Mouse (Mus musculus) embryonic facial prominence, embryonic 12.5 days (tissue): Measurements from ENCODE around the gene Tmprss6. TPM values are rescaled to one million over a fixed set of nuclear protein-coding genes. Genes with fewer than 3 reads are reported as not detected.
A peak's percentile ranks its signal among the peaks of the same experiment; 100 is the strongest.

ENCODE experiments used
- ATAC-seq: fragments of 200-750 bp; cut with Nextera tagmentation; 2 replicates; pipeline ENCODE4 v1.8.0; 2017; ENCODE audit not compliant: insufficient number of reproducible peaks, insufficient read depth, low FRiP score, low TSS enrichment
- H3K27ac ChIP-seq: fragments of 300-500 bp; sonication (generic); 2 replicates; pipeline ENCODE4 v1.5.1; 2016; ENCODE audit warnings: mild to moderate bottlenecking
- H3K27me3 ChIP-seq: fragments of 300-500 bp; sonication (generic); 2 replicates; pipeline ENCODE4 v1.6.1; 2016; ENCODE audit warnings: mild to moderate bottlenecking, moderate library complexity
- H3K36me3 ChIP-seq: fragments of 300-500 bp; sonication (generic); 2 replicates; pipeline ENCODE4 v1.6.1; 2016; ENCODE audit warnings: mild to moderate bottlenecking
- H3K4me1 ChIP-seq: fragments of 300-500 bp; sonication (generic); 2 replicates; pipeline ENCODE4 v1.6.1; 2016
- H3K4me2 ChIP-seq: fragments of 300-500 bp; sonication (generic); replicated peaks from 2 replicates; pipeline ENCODE4 v1.6.1; 2016; ENCODE audit warnings: mild to moderate bottlenecking, moderate library complexity
- H3K4me3 ChIP-seq: fragments of 300-500 bp; sonication (generic); 2 replicates; pipeline ENCODE4 v1.5.1; 2016; ENCODE audit warnings: mild to moderate bottlenecking
- H3K9ac ChIP-seq: fragments of 300-500 bp; sonication (generic); 2 replicates; pipeline ENCODE4 v1.6.1; 2016; ENCODE audit warnings: mild to moderate bottlenecking, moderate library complexity
- H3K9me3 ChIP-seq: fragments of 300-500 bp; sonication (generic); 2 replicates; pipeline ENCODE4 v1.6.1; 2016; ENCODE audit warnings: mild to moderate bottlenecking, moderate library complexity
- WGBS: fragments of 180-500 bp; shearing (Covaris S2); methylation state at CpG from one replicate; pipeline ENCODE4 v1.1.7; 2016; 5-methylcytosine and 5-hydroxymethylcytosine counted together
- polyA plus RNA-seq: library from polyadenylated mRNA; unstranded; fragments of >200 nt; fragmentation: Nextera tagmentation; extraction: Ambion mirVana; gene quantifications from 2 replicates; pipeline ENCODE4 v1.2.1, GENCODE M21; 2016

Gene Tmprss6
- 0.66 and 1.4 TPM in 2 replicates for polyA plus RNA-seq

DNA sequence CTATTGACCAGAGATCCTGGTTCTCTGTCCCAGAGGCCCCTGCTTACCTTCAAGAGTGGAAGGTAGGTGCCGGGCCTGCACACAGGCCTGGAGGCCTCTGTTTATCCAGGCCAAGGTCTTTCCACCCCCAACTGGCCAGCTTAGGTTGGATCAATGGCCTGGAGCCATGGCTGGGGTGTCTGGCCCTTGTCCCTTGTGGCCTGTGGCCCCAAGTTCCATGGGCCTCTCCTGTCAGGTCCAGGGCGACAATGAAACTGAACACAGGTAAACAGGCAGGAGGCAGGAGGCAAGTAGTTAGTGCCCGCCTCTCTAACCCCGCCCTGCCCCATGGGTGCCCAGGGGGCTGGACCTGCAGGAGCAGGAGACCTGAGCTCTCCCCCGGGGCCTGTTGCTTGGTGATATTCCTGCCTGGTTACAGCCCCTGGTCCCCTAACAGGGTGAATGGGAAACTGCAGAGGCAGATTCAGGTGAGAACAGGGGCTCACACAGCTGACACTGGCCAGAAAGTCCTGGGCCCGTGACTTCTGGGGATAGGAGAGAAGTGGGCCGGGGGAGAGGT is at the start of gene Tmprss6:
Tmprss6 (minus strand) TSS at position 256 of the 559 bp plus-strand sequence.
- Histone ChIP-seq H3K4me2 (no peak within 1 kb of the TSS), H3K4me1 (0 out of 2 replicates have a peak, but pooled peaks cover 2% of the 10 kb centered on the region), H3K27me3 (no peaks in the 10 kb centered on the region), H3K9me3 (no peaks in the 10 kb centered on the region), H3K27ac (no peak within 1 kb of the TSS), H3K36me3 (no peaks in the 10 kb centered on the region), H3K9ac (no peak within 1 kb of the TSS), H3K4me3 (no peak within 1 kb of the TSS)
- 73% methylated on average over 7 of the region's 7 CpGs for WGBS
- ATAC-seq, result no peak

DNA sequence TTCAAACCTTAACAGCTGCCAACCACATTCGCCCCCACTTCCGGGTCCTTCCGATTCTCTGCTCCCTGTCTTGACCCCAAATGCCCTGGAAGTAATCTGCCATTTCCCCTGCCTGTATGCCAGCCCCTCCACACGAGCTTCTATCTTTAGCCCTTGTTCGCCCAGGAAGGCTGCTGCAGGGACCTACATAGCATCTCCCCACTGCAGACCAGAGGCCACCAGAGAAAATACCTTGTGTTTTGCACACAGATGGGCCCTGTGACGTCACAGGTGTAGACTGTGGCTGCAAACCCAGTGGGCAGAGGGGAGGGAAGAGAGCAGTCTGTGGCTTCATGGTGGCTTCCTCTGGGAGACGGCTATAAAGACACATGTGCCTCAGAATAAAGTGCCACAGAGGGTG is 49.8 kb upstream of the Tmprss6 start:
- WGBS, result 55% methylated on average over 7 of the region's 7 CpGs
- Histone ChIP-seq H3K27me3 (no peaks in the 10 kb centered on the region), H3K27ac (no peak overlapping the region), H3K4me1 (peaks cover 28% of the 10 kb centered on the region), H3K9me3 (no peaks in the 10 kb centered on the region), H3K4me2 (no peak overlapping the region), H3K36me3 (no peaks in the 10 kb centered on the region), H3K4me3 (no peak overlapping the region), H3K9ac (no peak overlapping the region)
- no peak for ATAC-seq

DNA sequence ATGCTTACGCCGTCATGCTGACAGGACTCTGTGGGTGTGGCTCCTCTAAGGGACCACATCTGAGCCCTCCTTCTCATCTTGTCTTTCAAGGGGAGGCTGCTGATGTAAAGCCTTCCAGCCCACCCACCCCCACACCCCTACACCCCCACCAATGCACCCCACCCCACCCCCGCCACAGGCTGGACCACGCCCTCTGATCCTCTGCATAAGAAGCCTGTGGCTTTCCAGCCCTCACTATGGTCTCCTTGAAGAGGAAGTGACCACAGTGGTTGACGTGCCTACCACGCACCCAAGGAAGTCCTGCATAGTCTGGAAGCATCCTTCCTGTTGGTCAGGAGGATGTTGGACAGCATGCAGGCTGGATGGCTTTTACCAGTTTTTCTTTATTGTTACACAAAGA is 47.3 kb upstream of the Tmprss6 start:
- H3K36me3 ChIP-seq, result no peaks in the 10 kb centered on the region
- 51% methylated on average over 6 of the region's 6 CpGs for WGBS
- H3K4me2 ChIP-seq, result no peak overlapping the region
- no peak overlapping the region for H3K9ac ChIP-seq
- H3K4me1 ChIP-seq, result peaks cover 28% of the 10 kb centered on the region
- no peaks in the 10 kb centered on the region for H3K27me3 ChIP-seq
- no peaks in the 10 kb centered on the region for H3K9me3 ChIP-seq
- no peak for ATAC-seq
- peak overlapping the region; percentile 33 for H3K27ac ChIP-seq
- no peak overlapping the region for H3K4me3 ChIP-seq

DNA sequence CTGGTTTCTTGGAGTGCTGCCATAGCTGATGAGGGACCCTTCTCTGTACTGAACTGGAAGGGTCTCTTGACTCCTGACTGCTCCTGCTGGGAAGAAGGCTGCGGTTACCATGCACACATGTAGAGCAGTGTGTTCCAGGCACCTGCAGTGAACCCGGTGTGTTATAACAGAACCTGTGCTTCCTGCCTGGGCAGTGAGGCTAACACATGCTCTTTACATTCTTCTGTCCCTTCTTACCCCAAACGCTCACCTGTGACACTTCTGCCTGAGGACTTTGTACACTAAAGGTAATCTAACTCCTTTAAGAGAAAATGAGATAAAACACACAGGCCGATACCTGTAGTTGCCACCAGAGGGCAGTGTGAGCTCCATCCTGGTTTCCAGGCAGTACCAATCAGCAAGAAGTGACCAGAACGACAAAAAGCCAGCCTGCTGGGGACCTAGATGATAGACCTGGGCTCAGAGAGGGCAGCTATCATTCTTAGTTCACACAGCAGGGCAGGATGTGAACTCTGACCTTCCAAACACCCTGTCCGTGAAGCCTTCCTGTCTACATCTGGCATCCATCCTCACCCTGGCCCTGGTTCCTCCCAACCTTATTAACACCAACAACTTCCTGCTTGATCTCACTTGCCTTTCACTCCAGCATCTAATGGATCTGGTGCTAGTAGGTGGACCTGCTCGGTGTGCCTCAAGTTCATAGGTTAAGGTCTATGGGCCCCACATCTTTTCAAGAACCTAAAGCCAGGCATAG is 46.1 kb upstream of the Tmprss6 start:
- peak overlapping the region; percentile 25; the same call in 1 of the 2 replicates for H3K9ac ChIP-seq
- peaks cover 31% of the 10 kb centered on the region for H3K4me1 ChIP-seq
- WGBS, result 26% methylated on average over 7 of the region's 7 CpGs

DNA sequence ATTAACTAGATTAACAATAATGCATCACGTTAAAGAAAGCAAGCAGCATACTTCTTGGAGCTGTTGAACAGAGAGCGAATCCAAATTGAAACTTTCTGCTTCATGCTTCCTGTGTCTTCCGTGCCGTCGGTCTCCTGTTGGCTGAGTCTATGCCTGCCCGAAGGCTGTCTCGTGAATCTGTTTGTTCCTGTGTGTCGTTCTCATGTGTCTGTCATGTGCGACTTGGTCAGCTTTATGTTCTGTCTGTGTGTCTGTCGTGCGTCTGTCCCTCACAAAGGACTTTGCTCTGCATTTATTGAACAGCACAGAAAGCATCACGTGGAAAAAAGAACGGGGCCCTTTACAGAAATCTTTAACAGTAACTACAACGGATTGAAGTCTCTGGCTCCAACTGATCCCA is 44.6 kb upstream of the Tmprss6 start:
- no peak overlapping the region for H3K9ac ChIP-seq
- H3K36me3 ChIP-seq, result no peaks in the 10 kb centered on the region
- H3K27me3 ChIP-seq, result no peaks in the 10 kb centered on the region
- H3K4me1 ChIP-seq, result peaks cover 31% of the 10 kb centered on the region
- no peak overlapping the region for H3K4me2 ChIP-seq
- H3K4me3 ChIP-seq, result no peak overlapping the region
- ATAC-seq, result no peak
- 85% methylated on average over 14 of the region's 14 CpGs for WGBS
- no peaks in the 10 kb centered on the region for H3K9me3 ChIP-seq
- H3K27ac ChIP-seq, result no peak overlapping the region

More for the DNA sequence above, 46.1 kb upstream of the Tmprss6 start:
- Histone ChIP-seq H3K9me3 (no peaks in the 10 kb centered on the region), H3K4me3 (no peak overlapping the region), H3K27me3 (no peaks in the 10 kb centered on the region), H3K27ac (peak overlapping the region; percentile 33), H3K36me3 (no peaks in the 10 kb centered on the region), H3K4me2 (no peak overlapping the region)
- 0 out of 2 replicates have a peak, but pooled peaks have one; percentile 16 for ATAC-seq

DNA sequence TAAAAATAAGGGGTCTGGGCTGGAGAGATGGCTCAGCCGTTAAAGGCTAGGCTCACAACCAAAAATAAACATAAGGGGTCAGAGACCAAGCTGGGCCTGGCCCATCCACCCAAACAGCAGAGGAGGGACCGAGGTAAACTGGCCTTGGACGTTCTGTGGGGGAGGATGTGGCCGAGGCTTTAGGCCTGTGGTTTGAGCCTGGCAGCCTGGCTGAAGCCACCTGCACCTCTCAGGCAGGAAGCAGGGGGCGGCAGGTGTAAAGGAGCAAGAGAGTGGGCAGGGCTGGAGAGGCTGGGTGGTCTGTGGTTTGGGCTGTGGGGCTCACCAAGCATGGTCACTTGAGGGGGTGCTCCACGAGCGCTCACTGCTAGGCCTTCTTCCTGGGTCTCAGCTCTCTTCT is 43.5 kb upstream of the Tmprss6 start:
- no peak overlapping the region for H3K9ac ChIP-seq
- ATAC-seq, result no peak
- no peaks in the 10 kb centered on the region for H3K27me3 ChIP-seq
- no peak overlapping the region for H3K4me3 ChIP-seq
- peaks cover 30% of the 10 kb centered on the region for H3K4me1 ChIP-seq
- WGBS, result 75% methylated on average over 7 of the region's 7 CpGs
- no peak overlapping the region for H3K27ac ChIP-seq
- H3K36me3 ChIP-seq, result no peaks in the 10 kb centered on the region
- no peaks in the 10 kb centered on the region for H3K9me3 ChIP-seq
- no peak overlapping the region for H3K4me2 ChIP-seq

DNA sequence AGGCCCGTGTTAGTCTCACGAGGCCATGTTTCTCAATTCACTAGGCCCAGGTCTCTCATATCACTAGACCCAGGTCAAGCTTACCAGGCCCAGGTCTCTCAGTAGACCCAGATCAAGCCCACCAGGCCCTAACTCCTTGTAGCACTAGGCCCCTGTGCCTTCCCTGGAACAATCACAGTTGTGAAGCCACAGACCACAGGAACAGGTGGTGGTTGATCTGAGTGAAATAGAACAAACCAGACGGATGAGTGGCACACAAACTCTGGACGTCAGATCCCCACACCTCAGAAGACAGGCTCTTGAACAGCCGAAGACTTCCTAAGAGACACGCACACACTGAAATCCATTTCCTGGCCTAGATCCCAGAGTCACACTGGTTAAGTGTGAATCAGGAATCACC is 42.3 kb upstream of the Tmprss6 start:
- H3K9me3 ChIP-seq, result no peaks in the 10 kb centered on the region
- ATAC-seq, result no peak
- 88% methylated on average over 6 of the region's 6 CpGs for WGBS
- no peaks in the 10 kb centered on the region for H3K36me3 ChIP-seq
- no peaks in the 10 kb centered on the region for H3K27me3 ChIP-seq
- no peak overlapping the region for H3K4me2 ChIP-seq
- H3K4me3 ChIP-seq, result no peak overlapping the region
- no peak overlapping the region for H3K27ac ChIP-seq
- peaks cover 18% of the 10 kb centered on the region; the same call in 1 of the 2 replicates for H3K4me1 ChIP-seq
- H3K9ac ChIP-seq, result no peak overlapping the region

DNA sequence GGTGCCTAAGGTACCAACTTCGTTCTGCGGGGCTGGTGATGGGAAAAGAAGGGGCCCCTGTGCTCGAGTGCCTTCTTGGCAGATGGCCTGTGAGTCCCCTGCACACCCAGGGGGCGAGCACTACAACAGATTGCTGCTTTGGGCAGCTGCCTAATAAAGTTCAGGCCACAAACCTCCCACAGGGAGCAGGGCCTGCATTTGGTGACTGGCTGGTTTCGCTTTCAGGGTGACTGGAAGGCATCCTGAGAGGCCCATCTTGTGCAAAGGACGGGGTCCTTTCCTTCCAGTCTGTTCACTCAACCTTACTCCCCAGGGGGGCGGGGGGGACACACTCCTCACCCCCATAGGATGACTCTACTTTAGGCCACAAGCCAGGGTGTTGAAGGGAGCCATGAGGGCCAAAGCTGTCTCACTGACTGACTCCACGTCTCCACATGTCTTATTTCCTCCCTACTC is 41.7 kb upstream of the Tmprss6 start:
- Histone ChIP-seq H3K36me3 (no peaks in the 10 kb centered on the region), H3K9ac (0 out of 2 replicates have a peak overlapping the region, but pooled peaks have one; percentile 7), H3K4me2 (no peak overlapping the region), H3K4me1 (peaks cover 12% of the 10 kb centered on the region; the same call in 1 of the 2 replicates), H3K27ac (no peak overlapping the region), H3K4me3 (no peak overlapping the region), H3K9me3 (no peaks in the 10 kb centered on the region), H3K27me3 (no peaks in the 10 kb centered on the region)
- ATAC-seq, result no peak
- WGBS, result 71% methylated on average over 8 of the region's 8 CpGs

DNA sequence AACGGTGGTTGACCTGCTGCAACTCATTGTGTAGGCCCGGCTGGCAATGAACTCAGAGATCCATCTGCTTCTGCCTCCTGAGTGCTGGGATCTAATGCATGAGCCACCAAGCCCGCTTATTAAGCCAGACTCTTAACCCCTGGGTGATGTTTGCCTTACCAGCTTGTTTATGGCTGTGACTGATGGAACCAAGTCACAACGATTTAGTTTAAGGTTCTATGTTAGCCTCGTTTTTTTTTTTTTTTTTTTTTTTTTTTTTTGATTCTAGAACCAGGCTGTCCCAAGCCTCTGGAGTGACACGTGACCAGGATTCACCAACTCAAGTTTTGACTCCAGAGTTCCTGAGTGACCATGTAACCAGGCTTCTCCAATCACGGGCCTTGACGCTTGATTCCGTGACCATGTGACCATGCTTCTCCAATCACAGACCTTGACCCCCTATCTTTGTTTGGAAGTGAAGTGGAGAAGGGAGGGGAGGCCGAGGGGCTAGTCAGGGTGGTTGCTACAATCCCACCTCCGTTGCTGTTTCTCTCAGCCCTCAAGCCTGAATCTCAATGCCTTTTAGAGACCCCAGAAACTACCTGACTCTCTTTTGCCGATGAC is 41.0 kb upstream of the Tmprss6 start:
- 0 out of 2 replicates have a peak, but pooled peaks cover 5% of the 10 kb centered on the region for H3K9me3 ChIP-seq
- no peak overlapping the region for H3K27ac ChIP-seq
- no peak for ATAC-seq
- no peak overlapping the region for H3K4me2 ChIP-seq
- H3K36me3 ChIP-seq, result no peaks in the 10 kb centered on the region
- 45% methylated on average over 12 of the region's 12 CpGs for WGBS
- H3K4me1 ChIP-seq, result peaks cover 6% of the 10 kb centered on the region; the same call in 1 of the 2 replicates
- H3K27me3 ChIP-seq, result no peaks in the 10 kb centered on the region
- H3K4me3 ChIP-seq, result no peak overlapping the region
- H3K9ac ChIP-seq, result 0 out of 2 replicates have a peak overlapping the region, but pooled peaks have one; percentile 7

DNA sequence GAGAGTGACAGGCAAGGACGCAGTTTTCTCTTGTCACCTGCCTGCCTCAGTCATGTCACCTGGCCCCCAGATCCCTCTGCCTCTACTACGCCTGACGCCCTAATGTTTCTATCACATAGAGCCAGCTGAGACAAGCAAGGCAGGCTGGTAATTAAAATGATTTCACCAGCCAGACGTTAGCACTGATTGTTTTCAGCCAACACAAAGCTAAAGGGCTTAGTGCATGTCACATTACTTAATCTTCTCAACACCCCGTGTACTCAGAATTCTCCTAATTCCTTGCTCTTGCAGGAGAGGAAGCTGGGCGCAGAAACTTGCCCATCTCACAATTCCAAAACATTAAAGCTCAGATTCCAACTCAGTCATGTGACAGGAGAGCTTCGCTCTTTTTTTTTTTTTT is 40.0 kb upstream of the Tmprss6 start:
- Histone ChIP-seq H3K27me3 (no peaks in the 10 kb centered on the region), H3K4me2 (no peak overlapping the region), H3K4me1 (peaks cover 6% of the 10 kb centered on the region; the same call in 1 of the 2 replicates), H3K9me3 (0 out of 2 replicates have a peak, but pooled peaks cover 5% of the 10 kb centered on the region), H3K27ac (no peak overlapping the region), H3K36me3 (no peaks in the 10 kb centered on the region), H3K4me3 (no peak overlapping the region), H3K9ac (no peak overlapping the region)
- no peak for ATAC-seq
- 61% methylated on average over 7 of the region's 7 CpGs for WGBS

DNA sequence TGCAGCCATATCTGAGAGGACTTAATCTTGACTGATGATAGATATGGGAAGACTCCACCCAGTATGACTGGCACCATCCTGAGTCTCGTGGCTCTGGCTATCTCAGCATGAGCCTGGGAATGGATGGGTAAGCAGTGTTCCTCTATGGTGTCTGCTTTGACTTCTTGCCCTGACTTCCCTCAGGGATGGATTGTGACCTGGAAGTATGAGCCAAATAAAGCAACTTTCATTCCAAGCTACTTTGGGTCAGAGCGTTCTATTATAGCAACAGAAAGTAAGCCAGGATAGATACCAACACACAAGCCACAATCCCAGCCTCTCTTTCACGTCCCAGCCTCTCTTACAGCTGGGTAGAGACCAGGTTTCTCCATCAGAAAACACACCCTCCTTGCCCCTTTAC is 37.1 kb upstream of the Tmprss6 start:
- no peak for ATAC-seq
- no peak overlapping the region for H3K4me3 ChIP-seq
- no peak overlapping the region for H3K27ac ChIP-seq
- H3K9ac ChIP-seq, result no peak overlapping the region
- H3K4me2 ChIP-seq, result no peak overlapping the region
- peaks cover 6% of the 10 kb centered on the region; the same call in 1 of the 2 replicates for H3K4me1 ChIP-seq
- no peaks in the 10 kb centered on the region for H3K36me3 ChIP-seq
- WGBS, result 81% methylated on average over 3 of the region's 3 CpGs
- H3K9me3 ChIP-seq, result 0 out of 2 replicates have a peak, but pooled peaks cover 5% of the 10 kb centered on the region
- H3K27me3 ChIP-seq, result no peaks in the 10 kb centered on the region
